Mouse (Mus musculus) cerebellum, adult 8-10 months (tissue): ENCODE measurements around the gene A230050P20Rik.

Experiments used
- DNase-seq: peaks from one replicate; pipeline ENCODE4 v3.0.0; 2022

Gene A230050P20Rik

DNA sequence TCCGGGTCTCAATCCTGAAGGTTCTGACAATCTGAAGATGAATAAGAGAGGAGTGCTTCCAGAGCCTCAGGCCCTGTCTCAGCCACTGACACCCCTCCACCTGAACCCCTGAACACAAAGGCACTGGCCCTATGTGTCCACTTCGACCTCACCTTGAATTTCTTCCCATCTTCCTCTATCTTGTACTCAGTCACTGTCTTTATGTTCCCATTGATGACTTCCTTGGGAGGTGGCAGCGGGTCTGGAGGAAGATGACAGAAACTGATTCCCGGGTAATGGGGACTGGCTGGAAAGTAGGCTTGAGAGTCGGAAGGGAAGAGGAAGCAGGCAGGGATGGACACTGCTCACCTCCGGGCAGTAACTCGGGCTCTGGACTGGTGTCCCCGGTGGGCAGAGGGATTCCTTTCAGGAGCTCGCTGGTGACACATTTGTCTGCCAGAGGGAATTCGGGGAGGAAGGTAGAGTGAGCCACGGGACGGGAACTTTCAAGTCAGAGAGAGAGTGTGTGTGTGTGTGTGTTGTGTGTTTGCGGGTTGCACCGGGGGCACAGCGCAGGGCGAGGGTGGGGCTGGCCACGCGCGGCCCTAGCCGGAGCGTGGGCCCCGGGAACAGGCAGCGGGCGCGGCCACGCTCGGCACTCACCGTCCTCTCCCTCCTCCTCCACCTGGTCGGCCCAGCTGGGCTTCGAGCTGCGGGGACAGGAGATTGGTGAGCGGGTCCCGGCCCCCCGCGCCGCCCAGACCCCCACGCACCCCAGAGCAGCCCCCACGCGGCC is 29.5 kb downstream of the A230050P20Rik start:
- DNase-seq = no peak

DNA sequence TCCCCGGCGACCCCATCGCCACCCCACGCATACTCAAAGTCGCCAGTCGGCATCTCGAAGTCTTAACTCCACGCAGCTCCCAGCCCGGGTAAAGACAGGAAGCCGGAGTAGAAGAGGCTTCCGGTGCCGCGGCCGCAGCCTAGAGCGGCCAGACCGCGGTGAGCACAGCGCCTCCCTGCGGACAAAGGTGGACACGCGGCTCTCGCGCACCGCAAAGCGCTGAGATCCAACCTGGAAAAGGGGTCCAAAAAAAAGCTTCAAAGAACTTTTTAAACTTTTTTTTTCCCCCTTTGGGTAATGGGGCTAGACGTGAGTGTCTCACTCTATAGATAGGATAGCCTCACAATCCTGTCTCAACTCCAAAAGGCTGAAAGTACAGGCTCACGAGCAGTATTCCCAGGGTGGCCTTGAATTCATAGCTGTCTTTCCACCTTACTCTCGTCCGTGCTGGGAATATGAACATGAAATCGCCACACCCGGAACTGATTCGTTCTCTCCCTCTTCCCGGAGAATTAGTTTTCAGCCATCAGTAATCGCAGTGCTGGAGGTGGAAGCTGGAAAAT is 30.1 kb downstream of the A230050P20Rik start, which contains the start of gene Eif3g:
Eif3g (minus strand) TSS at position 113 of the 563 bp plus-strand sequence.
- peak; percentile 85 for DNase-seq

DNA sequence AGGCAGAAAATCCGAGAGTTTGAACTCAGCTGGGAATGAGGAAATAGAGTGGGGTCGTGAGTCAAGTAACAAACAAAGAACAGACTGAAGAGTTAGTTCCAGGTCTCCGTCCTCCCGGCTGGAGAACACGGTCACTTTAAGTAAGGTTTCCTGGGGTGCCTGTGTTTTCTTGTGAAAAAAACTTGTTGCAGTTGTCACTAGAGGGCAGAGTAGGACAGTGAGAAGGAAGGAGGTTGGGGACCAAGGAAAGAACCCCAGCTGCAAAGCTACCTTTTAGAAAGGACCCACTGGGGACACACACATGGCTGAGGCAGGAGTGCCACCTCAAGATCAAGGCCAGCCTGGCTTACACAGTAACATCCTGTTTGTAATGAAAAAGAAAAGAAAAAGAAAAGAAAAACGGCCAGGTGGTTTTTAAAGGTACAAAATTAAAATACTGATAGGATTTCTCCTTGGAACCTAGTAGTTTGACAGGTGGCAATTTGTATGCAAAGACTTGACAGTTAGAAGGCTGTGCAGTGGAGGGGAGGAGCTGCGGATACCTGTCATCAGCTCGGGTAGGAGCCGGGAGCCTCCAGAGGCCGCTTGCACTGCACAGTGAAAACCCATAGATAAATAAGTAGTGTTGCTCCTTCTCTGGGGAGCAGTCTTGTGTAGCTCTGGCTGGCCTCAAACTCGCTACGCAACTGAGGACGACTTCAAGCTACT is 33.2 kb downstream of the A230050P20Rik start:
- DNase-seq = no peak

DNA sequence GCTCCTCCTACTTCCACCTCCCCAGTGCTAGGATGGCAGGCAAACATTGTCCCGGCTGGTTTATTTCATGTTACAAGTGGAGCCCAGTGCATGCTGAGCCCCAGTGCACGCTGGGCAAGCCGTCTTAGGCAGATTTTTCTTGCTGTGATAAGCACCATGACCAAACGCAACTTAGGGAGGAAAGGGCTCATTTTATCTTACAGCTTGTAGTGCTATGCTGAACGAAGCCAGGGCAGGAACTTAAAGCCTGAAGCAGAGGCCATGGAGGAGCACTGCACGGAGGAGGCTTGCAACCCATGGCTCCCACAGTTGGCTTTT is 33.7 kb downstream of the A230050P20Rik start:
- DNase-seq = no peak

DNA sequence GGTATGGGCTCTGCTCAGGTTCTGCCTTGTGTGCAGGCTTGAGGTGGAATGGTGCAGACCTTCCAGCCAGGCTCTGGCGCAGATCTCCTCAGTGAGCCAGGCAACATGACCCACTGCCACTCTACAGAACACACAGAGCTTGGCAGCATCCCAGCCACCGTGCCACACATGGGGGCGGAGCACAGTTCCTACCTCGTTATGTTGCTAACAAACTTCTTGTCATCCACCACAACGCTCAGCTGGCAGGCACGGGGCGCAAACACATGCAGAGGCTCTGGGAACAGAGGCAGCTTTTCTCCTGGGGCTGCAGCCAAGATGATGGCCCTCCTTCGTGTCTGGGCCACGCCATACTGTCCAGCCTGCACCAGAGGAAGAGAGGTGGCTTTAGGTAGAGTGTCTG is 41.5 kb downstream of the A230050P20Rik start:
- DNase-seq = no peak

DNA sequence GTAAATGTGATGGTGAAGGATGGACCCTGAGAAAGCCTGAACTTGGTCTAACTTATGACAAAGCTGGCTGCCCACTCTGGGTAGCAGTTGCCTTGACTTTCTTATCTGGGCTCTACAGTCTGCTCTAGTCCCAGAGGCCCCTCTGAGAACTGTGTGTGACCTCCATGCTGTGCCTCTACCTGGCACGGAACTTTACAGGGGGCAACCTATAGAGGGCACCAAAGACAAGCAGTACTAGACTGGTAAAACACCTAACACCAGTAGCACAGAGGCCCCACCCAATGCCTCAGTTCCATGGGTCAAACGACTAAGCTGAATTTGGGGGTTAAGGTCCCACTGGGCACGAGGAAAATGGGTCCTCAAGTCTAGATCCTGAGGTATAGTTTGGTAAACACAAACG is 47.7 kb downstream of the A230050P20Rik start:
- DNase-seq = no peak

DNA sequence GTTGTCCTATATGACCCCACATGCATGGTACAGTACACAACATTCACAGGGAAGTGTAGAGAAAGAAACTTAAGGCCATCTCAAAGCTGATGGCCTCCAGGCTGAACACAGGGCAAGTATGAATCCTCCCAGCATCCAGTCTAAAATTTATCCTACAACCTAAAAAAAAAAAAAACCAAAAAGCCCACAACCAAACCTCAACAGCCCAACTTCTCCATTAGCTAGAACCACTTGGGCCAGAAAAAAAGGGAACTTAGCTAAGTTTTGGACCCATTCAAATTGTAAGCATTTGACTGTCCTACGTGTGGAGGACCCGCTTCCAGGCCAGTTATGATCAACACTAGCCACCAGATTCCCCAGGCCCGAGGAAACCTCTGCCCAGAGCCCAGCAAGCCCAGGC is 54.8 kb downstream of the A230050P20Rik start:
- no peak for DNase-seq
